Mouse (Mus musculus): ENCODE results near the gene Slc38a5.
A peak's percentile ranks its signal among the peaks of the same experiment; 100 is the strongest.

Slc38a5 gene

GRCm38 (mm10) chrX:8314905-8315304, 44.0 kb downstream of the Slc38a5 start:
- peak; percentile 9 for DNase-seq (ENCODE audit: low spot score)

- no peak for DNase-seq (ENCODE audit: low spot score)
Observed at GRCm38 (mm10) chrX:8327124-8327523, 56.2 kb downstream of the Slc38a5 start, which contains the start of gene Ssxb10. TSS of gene Ssxb10 (plus strand) at chrX:8327424.
